Mouse (Mus musculus): ENCODE measurements around the gene Glmn. TPM values are rescaled to one million over a fixed set of nuclear protein-coding genes. Genes with fewer than 3 reads are reported as not detected.

Glmn gene
- polyA plus RNA-seq, 1 experiment: 0.22 TPM

DNA sequence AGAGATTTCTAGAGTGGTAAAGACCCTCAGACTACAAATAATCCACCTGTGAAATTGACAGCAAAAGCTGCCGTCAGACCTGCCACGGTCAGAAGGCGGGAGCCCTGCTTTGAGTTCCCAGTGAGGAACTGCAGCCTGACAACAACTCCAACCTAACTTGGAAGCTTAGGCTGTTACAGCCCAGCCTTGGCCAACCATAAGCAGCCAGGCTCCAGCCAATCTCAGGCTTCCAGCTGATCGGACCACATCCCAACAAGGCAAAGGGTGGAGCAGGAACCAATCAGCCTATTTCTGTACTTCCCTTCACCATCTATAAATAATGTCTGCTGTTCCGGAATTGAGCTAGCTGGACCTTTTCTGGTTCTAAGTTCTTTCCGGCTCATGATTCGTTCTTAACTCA is 75.8 kb downstream of the Glmn start:
- no peaks in the 10 kb centered on the region; the same call in 1 of the 2 replicates for H3K27me3 ChIP-seq (ENCODE audit: control insufficient read depth, insufficient read depth, low read length)
- TF ChIP-seq POLR2A (IDR thresholded peaks at IDR 0.05; ENCODE audit: low read depth, low read length) (no peak), CTCF (IDR thresholded peaks at IDR 0.05; ENCODE audit: extremely low read depth, insufficient read length, insufficient replicate concordance, low read depth, low read length) (no peak)
- no peaks in the 10 kb centered on the region for H3K36me3 ChIP-seq (ENCODE audit: control insufficient read depth, insufficient read depth, low read length)
- no peak overlapping the region for H3K27ac ChIP-seq (ENCODE audit: insufficient read depth, low read depth, low read length)
- H3K4me3 ChIP-seq (ENCODE audit: low read depth, low read length): no peak overlapping the region
- H3K4me1 ChIP-seq (ENCODE audit: control insufficient read depth, insufficient read depth, insufficient read length, low read length): no peaks in the 10 kb centered on the region
- WGBS: 66% methylated on average over 7 of the region's 7 CpGs

DNA sequence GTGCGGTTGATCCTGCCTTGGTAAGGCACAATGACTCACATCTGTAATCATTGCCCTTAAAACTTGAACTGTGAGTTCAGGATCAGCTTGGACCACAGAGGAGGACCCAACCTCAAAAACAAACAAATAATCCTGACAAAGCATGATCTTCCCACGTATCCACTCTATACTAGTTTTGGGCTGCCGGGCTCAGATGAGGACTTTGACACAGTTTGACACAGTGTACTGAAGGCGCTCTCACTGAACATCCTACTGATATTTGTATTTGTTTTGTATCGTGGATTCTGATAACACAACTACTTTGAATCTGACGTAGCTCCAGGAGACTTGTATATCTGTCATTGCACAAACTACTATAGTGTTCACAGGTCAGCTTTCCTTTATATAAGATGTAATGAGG is 76.3 kb downstream of the Glmn start:
- TF ChIP-seq CTCF (IDR thresholded peaks at IDR 0.05; ENCODE audit: extremely low read depth, insufficient read length, insufficient replicate concordance, low read depth, low read length): no peak
- no peaks in the 10 kb centered on the region; the same call in 1 of the 2 replicates for H3K27me3 ChIP-seq (ENCODE audit: control insufficient read depth, insufficient read depth, low read length)
- H3K4me1 ChIP-seq (ENCODE audit: control insufficient read depth, insufficient read depth, insufficient read length, low read length): no peaks in the 10 kb centered on the region
- 44% methylated on average over 6 of the region's 6 CpGs for WGBS
- H3K4me3 ChIP-seq (ENCODE audit: low read depth, low read length): no peak overlapping the region
- H3K36me3 ChIP-seq (ENCODE audit: control insufficient read depth, insufficient read depth, low read length): no peaks in the 10 kb centered on the region
- no peak overlapping the region for H3K27ac ChIP-seq (ENCODE audit: insufficient read depth, low read depth, low read length)

DNA sequence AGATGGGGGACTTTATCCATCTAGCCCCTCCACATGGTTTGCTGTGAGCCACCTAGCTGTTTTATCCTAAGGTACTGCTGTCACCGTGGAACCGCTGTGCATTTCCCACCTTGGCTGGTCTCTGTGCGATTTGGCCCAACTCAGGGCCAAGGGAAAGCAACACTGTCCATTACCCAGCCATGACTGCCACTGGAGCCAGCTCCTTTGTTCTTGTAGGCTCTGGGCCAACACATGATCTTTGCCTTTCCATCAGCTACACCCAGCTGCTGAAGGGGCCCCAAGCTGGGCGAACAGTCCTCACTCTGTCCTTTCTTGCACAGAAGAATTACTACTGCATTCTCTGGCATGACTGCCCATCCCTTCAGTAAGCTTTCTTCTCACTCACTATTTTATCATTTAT is 79.1 kb downstream of the Glmn start:
- Histone ChIP-seq H3K36me3 (ENCODE audit: control insufficient read depth, insufficient read depth, low read length) (no peaks in the 10 kb centered on the region), H3K4me3 (ENCODE audit: low read depth, low read length) (no peak overlapping the region), H3K27ac (ENCODE audit: insufficient read depth, low read depth, low read length) (no peak overlapping the region), H3K27me3 (ENCODE audit: control insufficient read depth, insufficient read depth, low read length) (no peaks in the 10 kb centered on the region; the same call in 1 of the 2 replicates), H3K4me1 (ENCODE audit: control insufficient read depth, insufficient read depth, insufficient read length, low read length) (no peaks in the 10 kb centered on the region)
- TF ChIP-seq POLR2A (IDR thresholded peaks at IDR 0.05; ENCODE audit: low read depth, low read length) (no peak), CTCF (IDR thresholded peaks at IDR 0.05; ENCODE audit: extremely low read depth, insufficient read length, insufficient replicate concordance, low read depth, low read length) (no peak)
- WGBS: 84% methylated on average over 4 of the region's 4 CpGs

DNA sequence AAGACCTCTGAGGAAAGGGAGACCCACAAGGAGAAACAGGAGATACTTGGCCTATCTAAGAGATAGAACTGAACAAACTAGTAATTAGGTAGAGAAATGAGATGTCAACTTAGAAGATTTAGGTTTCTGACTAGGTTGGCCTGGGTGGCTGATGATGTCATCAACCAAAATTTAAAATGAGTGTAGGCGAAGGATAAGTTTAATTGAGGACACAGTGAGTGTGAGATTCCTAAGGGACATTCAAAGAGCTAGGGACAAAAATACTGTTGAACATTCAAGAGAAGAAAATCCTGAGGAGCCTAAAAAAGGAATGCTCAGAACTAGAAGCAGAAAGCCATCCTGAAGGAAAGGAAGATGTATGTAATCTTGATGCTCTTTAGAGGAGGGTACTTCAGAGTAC is 81.6 kb downstream of the Glmn start:
- no peaks in the 10 kb centered on the region for H3K36me3 ChIP-seq (ENCODE audit: control insufficient read depth, insufficient read depth, low read length)
- WGBS: 94% methylated on average over 1 of the region's 1 CpGs
- H3K4me3 ChIP-seq (ENCODE audit: low read depth, low read length): no peak overlapping the region
- no peak overlapping the region for H3K27ac ChIP-seq (ENCODE audit: insufficient read depth, low read depth, low read length)
- TF ChIP-seq CTCF (IDR thresholded peaks at IDR 0.05; ENCODE audit: extremely low read depth, insufficient read length, insufficient replicate concordance, low read depth, low read length): no peak
- TF ChIP-seq POLR2A (IDR thresholded peaks at IDR 0.05; ENCODE audit: low read depth, low read length): no peak
- H3K27me3 ChIP-seq (ENCODE audit: control insufficient read depth, insufficient read depth, low read length): no peaks in the 10 kb centered on the region
- H3K4me1 ChIP-seq (ENCODE audit: control insufficient read depth, insufficient read depth, insufficient read length, low read length): no peaks in the 10 kb centered on the region

DNA sequence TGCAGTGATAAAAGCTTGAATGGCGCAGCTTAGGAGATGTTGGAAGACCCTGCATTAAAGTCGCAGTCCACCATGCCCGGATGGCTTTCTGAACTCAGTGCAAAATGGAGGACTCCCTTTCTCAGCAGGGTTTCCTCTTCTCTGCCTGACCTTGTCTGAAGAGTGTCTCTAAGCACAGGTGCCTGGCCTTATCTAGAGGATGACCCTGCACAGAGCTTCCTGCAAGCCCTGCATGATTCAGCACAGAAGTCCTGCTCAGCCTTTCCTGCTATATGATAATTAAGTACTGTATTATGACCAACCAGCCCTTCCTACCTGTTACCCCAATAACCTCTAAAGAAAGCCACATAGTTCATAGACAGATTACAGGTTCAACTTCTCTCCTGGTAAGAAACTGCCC is 82.2 kb downstream of the Glmn start:
- WGBS: 96% methylated on average over 3 of the region's 3 CpGs
- Histone ChIP-seq H3K36me3 (ENCODE audit: control insufficient read depth, insufficient read depth, low read length) (no peaks in the 10 kb centered on the region), H3K4me3 (ENCODE audit: low read depth, low read length) (no peak overlapping the region), H3K27ac (ENCODE audit: insufficient read depth, low read depth, low read length) (no peak overlapping the region), H3K4me1 (ENCODE audit: control insufficient read depth, insufficient read depth, insufficient read length, low read length) (no peaks in the 10 kb centered on the region), H3K27me3 (ENCODE audit: control insufficient read depth, insufficient read depth, low read length) (no peaks in the 10 kb centered on the region)
- TF ChIP-seq POLR2A (IDR thresholded peaks at IDR 0.05; ENCODE audit: low read depth, low read length): no peak
- TF ChIP-seq CTCF (IDR thresholded peaks at IDR 0.05; ENCODE audit: extremely low read depth, insufficient read length, insufficient replicate concordance, low read depth, low read length): no peak

DNA sequence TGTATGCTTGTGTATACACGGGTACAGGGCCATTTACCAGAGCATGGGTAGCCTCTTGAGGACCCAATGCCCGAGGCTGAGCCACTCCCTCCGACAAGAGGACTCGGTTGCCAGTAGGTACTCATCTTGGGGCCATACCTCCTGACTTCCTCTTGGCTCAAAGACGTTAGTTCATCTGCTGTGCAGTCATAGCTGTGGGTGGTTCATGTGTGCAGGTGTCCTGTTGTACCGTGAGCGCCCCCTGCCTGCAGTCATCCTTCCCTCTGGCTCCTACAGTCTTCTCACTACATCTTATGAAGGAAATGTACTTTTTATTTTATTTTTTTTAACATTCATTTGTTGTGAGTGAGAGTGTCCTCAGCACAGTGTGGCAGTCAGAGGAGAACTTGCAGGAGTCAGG is 84.1 kb downstream of the Glmn start:
- H3K4me1 ChIP-seq (ENCODE audit: control insufficient read depth, insufficient read depth, insufficient read length, low read length): no peaks in the 10 kb centered on the region
- H3K27ac ChIP-seq (ENCODE audit: insufficient read depth, low read depth, low read length): no peak overlapping the region
- no peak overlapping the region for H3K4me3 ChIP-seq (ENCODE audit: low read depth, low read length)
- no peaks in the 10 kb centered on the region for H3K36me3 ChIP-seq (ENCODE audit: control insufficient read depth, insufficient read depth, low read length)
- 16% methylated on average over 7 of the region's 7 CpGs for WGBS
- no peak for TF ChIP-seq POLR2A (IDR thresholded peaks at IDR 0.05; ENCODE audit: low read depth, low read length)
- TF ChIP-seq CTCF (IDR thresholded peaks at IDR 0.05; ENCODE audit: extremely low read depth, insufficient read length, insufficient replicate concordance, low read depth, low read length): peak; percentile 77; the same call in 1 of the 2 replicates
- no peaks in the 10 kb centered on the region for H3K27me3 ChIP-seq (ENCODE audit: control insufficient read depth, insufficient read depth, low read length)

DNA sequence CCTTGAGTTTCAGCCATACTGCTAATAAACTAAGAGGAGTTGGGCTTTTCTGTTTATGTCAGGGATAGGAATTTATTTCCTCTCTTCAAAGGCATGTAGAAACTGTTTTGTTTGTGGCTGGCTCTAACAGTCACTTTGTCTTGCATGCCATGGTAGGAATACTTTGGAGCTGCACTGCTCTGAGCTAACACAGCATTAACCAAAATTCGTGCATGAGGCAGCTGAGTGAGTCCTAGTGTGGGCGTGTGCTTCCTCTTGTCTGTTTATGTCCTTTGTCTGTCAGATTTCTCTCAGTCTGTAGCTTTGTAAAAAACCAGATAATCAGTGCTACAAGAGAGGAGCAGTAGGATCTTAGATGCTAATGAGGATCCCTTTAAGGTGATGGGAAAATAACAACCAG is 86.4 kb downstream of the Glmn start:
- Histone ChIP-seq H3K27ac (ENCODE audit: insufficient read depth, low read depth, low read length) (no peak overlapping the region), H3K4me1 (ENCODE audit: control insufficient read depth, insufficient read depth, insufficient read length, low read length) (no peaks in the 10 kb centered on the region), H3K27me3 (ENCODE audit: control insufficient read depth, insufficient read depth, low read length) (no peaks in the 10 kb centered on the region), H3K36me3 (ENCODE audit: control insufficient read depth, insufficient read depth, low read length) (no peaks in the 10 kb centered on the region), H3K4me3 (ENCODE audit: low read depth, low read length) (no peak overlapping the region)
- WGBS: 61% methylated on average over 2 of the region's 2 CpGs
- TF ChIP-seq CTCF (IDR thresholded peaks at IDR 0.05; ENCODE audit: extremely low read depth, insufficient read length, insufficient replicate concordance, low read depth, low read length) (no peak), POLR2A (IDR thresholded peaks at IDR 0.05; ENCODE audit: low read depth, low read length) (no peak)

DNA sequence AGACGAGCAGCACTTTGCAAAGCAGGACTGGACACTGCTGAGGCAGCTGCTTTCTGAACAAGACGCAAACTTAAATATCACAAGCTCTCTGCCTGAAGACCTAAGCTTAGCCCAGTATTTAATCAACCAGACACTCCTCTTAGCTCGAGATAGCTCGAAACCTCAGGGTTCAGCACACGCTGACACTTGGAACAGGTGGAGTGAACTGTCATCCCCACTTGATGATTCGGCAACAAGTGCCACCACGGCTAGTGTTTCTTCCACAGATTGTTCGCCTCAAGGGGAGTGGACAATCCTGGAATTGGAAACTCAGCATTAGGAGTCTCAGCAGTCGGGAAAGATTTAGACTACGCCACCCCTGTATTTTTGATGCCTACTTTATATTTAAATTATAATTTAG is 87.2 kb downstream of the Glmn start:
- Histone ChIP-seq H3K4me3 (ENCODE audit: low read depth, low read length) (no peak overlapping the region), H3K36me3 (ENCODE audit: control insufficient read depth, insufficient read depth, low read length) (no peaks in the 10 kb centered on the region), H3K4me1 (ENCODE audit: control insufficient read depth, insufficient read depth, insufficient read length, low read length) (no peaks in the 10 kb centered on the region), H3K27ac (ENCODE audit: insufficient read depth, low read depth, low read length) (no peak overlapping the region), H3K27me3 (ENCODE audit: control insufficient read depth, insufficient read depth, low read length) (no peaks in the 10 kb centered on the region)
- no peak for TF ChIP-seq CTCF (IDR thresholded peaks at IDR 0.05; ENCODE audit: extremely low read depth, insufficient read length, insufficient replicate concordance, low read depth, low read length)
- WGBS: 91% methylated on average over 10 of the region's 10 CpGs
